Mouse (Mus musculus) gastrocnemius, postnatal 14 days (tissue): ENCODE measurements around the gene Ap3b1. TPM values are rescaled to one million over a fixed set of nuclear protein-coding genes. Genes with fewer than 3 reads are reported as not detected.

Source experiments
- DNase-seq: peaks from one replicate; pipeline ENCODE4 v3.0.0; 2021; ENCODE audit warnings: mixed read lengths
- intact Hi-C: fragments of 180-260 bp; cut with DNase I; formaldehyde crosslinking; loops from one replicate; pipeline ENCODE4 v1.15.1; 2025; ENCODE audit warnings: low total_unique reads
- total RNA-seq, 2 experiments: library from RNA; stranded (reverse); gene quantifications; 2 replicates each; pipeline ENCODE4 v1.2.3; 2021

Ap3b1 gene
- total RNA-seq, 2 experiments from 2014 or later, result 18.6 to 19.3 TPM

DNA sequence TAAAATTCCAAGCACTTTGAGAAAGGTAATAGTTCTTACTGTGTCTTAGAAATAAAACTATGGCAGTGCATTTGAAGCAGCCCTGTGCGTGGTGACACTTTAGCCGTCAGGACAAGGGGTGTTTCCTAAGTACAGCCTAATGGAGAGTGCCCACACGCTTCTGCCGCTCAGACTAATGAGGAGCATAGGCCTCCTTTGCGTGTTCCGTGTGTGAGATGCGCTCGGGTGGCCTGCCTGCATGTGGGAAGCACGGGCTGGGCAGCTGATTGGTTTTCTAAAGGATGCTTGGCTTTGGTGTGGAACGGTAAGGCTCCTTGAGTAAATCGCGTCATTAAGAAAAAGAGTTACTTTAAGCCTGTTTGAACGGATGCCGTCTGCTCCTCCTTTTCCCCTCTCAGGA, 206.4 kb downstream of the Ap3b1 start:
- no peak for DNase-seq
- intact Hi-C loops, result loop anchor here (10.0 kb wide), 1 partner anchor 370 kb away; no protein-coding TSS in a partner anchor

DNA sequence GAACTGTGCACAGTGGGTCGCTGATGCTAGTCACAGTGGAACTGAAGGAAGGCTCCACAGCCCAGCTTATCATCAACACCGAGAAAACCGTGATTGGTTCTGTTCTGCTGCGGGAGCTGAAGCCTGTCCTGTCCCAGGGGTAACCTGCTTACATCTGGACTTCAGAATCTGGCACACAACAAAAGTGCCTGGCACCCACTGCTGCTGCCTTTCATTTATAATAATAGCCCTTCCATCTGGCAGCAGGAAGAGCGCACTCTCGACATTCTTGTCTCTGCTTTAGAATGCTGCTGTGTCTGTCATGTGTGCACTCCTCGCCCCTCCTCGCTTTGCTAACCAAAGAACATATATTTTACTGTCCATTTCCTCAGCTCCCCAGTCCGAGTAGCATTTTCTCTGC, 206.9 kb downstream of the Ap3b1 start:
- no peak for DNase-seq
- intact Hi-C loops, result loop anchor here (10.0 kb wide), 1 partner anchor 369 kb away; no protein-coding TSS in a partner anchor

DNA sequence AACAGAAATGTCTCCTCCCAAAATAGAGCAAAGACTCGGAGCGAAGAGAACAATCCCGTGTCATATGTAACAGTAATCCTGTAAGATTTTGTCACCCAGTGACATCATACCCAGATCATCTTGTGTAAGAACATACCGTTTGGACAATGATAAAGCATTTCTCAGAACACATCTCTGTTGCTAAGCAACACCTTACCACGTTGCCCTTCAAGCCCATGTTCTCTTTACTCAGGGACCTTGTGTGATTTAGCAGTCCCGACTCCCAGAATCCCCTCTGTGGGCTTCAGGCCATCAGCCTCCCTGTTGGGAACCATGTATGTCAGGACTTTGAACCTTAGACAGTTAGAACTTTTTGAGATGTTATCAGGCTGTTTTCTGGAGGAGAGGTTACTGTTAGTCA, 209.0 kb downstream of the Ap3b1 start:
- intact Hi-C loops, result loop anchor here (10.0 kb wide), 1 partner anchor 367 kb away; no protein-coding TSS in a partner anchor
- DNase-seq, result no peak

DNA sequence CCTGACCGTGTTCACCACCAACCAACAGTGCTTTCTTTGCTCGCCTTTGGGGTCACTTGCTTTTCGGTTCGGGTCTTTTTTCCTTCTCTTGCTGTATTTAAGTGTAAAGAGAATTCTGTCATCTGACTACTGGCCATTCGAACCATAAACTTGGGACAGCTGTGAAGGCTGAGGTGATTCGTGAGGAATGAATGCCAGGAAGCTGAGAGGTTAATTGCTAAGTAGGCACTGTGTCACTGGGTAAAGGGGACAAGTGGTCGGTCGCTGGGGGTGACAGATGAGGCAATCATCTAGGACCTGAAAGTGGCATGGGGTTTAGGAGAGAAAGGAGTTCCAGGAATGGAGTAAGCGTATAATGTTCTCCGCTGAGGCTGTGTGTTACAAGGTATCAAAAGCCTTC, 212.2 kb downstream of the Ap3b1 start:
- DNase-seq, result no peak
- intact Hi-C loops, result no loop called here

DNA sequence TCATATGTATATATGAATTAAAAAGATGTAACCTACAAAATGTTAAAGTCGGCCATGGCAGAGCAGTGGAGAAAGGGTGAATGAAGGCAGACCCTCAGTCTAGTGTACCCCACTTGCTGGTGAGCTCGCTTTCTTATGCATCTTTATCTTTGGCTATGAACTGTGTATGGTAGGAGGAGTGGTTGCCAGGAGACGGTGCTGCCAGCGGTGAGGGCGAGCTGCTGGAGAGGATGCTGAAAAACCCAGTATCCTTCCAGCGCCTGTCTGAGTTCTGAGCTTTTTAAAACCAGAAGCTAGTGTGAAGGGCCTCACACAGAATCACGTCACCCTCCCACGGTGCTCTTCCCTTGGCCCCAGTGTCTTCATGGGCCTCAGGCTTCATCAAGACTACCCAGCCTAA, 214.6 kb downstream of the Ap3b1 start:
- no peak for DNase-seq
- intact Hi-C loops, result no loop called here

GRCm38 (mm10) chr13:94573833-94574232, 215.1 kb downstream of the Ap3b1 start:
- intact Hi-C loops, result no loop called here
- no peak for DNase-seq

DNA sequence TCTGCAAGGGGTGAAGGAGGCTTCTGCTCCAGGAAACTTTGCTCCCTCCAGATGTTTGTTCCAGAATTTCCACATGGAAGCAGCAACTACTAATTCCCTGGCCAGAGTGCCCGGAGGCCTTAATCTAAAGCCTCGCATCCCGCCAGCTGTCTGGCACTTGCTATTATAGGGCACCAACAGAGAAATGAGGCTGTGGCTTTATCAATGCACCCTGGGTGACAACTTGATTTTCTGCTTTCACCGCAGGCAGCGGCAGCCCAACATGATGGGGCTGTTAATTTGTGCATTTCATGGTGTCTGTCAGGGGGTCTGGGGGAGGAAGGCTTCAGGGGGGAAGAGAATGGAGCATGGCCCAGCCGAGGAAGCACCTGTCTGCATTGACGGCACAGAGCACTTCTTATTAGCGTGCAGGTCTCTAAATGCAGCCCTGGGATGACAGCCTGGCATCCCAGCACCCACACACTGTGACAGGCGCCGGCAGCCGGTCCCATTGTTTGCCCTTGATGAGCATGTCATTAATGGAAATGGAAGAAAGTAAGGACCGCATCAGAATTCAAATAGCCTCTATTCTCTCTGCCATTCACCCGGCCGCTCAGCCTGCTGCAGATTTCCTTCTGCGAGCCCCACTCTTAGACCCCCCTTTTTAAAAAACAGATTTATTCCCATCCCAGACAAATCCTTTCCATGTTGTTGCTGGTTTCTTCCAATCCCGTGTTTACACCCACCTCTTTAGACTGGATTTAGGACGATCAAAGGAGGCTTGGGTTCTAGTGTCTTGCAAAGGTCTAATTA, 217.0 kb downstream of the Ap3b1 start:
- no peak for DNase-seq

DNA sequence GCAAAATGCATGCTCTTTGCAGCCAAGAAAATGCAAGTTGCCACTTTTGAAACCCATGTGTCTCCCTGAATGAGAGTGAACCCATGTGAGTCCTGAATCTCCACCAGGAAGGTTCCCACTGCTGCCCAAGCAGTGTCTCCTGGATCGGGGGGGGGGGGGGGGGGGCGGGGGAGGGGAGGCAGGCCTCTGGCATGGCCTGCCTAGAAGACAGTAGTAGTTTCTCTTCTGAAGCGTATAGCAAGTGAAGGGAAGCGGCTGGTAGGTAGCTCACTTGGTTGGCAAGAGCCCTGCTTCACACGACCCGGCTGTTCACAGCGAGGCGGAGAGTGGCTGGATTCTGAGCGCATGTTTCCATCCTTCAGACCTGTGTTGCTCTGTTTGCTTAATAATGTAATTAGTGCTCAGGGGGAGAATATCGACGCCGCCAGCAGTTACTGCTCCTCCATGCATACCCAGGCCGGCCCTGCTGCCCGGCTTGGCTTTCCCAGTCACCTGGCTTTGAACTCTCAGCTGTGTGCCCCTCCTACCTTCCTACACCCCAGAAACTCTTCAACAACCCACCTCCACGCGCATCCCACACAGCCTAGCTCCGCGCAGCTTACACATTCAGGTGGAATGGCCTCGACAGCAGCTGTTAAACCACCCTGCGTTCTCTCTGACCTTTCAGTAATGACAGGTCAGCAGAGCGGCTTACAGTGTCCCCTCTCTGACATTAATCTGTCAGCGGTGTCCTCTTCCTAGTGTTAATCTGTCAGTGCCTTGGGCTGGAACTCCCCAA, 217.8 kb downstream of the Ap3b1 start:
- no peak for DNase-seq
- intact Hi-C loops, result no loop called here

More for the DNA sequence above, 217.0 kb downstream of the Ap3b1 start:
- intact Hi-C loops, result no loop called here

DNA sequence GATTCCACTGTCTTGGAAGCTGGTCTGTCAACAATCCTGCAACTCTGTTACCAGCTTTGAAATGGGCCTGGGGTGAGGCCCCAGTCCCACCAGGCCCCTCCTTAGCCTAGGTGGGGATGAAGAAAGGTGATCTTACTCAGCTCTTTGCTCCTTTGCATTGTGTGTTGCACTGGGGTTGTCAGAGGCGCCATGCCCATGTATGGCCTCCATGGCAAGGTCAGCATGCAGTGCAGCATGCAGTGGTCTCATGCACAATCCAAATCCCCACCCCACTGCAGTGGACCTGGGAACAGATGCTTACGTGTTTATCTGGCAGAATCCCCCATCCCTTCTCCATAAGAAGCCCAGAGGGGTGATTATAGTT, 218.4 kb downstream of the Ap3b1 start:
- intact Hi-C loops, result no loop called here
- DNase-seq, result no peak

DNA sequence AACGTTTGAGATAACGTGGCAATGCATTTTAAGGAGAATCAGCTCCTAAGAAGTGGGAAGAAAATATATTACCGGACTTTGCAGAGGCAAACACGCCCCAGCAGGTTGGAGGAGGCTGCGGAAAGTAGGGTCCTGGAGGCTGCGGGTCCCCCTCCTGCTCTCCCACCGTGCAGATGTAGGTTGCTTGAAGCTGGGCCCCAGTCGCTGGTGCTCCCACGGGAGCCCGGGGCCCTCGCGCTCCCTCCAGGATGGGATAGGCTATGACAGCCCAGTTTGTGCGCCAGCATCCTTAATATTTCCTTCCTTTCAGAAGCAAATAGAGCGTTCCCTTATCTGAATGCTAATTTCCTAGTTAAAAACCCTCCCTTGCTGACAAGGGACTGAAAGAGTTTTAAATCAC, 236.5 kb downstream of the Ap3b1 start:
- intact Hi-C loops, result no loop called here

DNA sequence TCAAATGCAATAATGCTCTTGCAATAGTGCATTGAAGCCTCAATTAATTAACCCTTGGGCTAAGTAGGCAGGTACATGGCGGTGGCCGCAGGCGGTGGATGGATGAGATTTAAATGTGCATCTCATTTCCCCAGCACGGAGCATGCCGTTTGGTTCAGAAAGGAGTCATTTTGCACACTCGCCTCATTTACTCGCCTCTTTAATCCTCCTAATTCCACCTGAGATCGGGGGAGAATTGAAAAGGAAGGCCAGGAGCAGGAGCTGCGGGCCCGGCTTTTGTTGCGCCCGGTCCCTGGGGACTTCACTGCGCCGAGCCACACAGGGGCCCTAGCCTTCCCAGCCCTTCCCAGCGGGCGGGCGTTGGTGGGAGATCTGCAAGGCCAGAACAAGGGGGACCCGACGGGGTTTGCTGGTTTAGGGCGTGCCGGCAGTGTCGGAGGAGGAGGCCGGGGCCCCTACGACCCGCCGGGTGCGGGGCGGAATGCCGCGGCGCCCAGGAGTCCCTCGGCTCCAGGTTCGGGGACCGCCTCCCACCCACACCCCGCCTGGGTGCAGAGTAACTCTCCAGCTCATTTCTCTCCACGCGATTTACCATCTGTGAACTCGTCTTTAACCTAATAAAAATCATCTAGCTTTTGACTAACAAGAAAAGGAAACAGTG, 237.1 kb downstream of the Ap3b1 start:
- DNase-seq, result no peak
- intact Hi-C loops, result no loop called here

More for the DNA sequence above, 236.5 kb downstream of the Ap3b1 start:
- DNase-seq, result no peak

DNA sequence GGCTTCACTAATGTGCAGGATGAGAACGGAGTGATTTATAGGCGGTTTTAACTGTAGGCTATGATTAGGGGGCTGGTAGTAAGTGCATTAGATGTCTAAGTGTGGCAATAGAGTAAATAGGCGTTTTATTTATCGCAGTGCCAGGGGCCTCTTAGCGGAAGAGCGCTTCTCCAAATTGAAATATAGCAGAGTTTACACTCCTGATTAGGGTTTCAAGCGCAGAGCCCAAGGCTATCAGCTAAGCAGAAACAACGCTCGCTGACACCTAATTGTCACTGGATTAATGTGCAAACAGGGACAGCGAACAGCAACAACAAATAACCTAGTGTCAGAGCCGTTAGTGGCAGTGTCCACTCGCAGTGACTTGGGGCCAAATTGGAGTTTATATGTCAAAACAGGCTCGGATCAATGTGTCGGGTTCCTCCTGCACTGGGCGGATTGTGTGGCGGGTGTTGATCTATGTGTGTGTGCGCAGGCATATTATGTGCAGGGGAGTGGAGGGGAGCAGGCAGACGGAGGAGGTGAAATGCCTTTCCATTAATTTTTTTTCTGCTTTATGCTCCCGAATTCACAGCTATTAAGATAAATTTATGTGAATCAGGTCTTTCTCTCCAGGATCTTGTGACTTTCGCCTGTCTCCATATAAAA, 237.8 kb downstream of the Ap3b1 start:
- intact Hi-C loops, result no loop called here
- DNase-seq, result no peak

GRCm38 (mm10) chr13:94599718-94600117, 241.0 kb downstream of the Ap3b1 start:
- intact Hi-C loops, result no loop called here
- no peak for DNase-seq

- intact Hi-C loops, result no loop called here
- no peak for DNase-seq
Observed at GRCm38 (mm10) chr13:94607035-94607860, 248.5 kb downstream of the Ap3b1 start.

DNA sequence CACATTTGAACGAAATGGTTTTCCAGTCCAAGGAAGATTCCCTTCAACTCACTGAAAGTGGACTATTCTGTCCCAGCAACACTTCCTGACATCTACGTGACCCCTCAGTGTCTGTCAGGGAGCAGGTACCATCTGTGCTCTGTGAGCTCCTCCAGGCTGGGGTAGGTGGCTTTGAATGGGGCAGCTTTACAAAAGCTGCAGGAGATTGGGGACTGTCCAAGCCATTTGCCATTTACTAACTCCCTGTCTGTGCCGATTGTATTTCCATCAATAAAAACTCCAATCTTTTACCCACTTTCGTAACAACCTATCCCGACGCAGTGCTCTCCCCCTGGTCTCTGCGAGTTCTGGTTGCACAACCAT, 249.1 kb downstream of the Ap3b1 start:
- DNase-seq, result no peak
- intact Hi-C loops, result no loop called here

DNA sequence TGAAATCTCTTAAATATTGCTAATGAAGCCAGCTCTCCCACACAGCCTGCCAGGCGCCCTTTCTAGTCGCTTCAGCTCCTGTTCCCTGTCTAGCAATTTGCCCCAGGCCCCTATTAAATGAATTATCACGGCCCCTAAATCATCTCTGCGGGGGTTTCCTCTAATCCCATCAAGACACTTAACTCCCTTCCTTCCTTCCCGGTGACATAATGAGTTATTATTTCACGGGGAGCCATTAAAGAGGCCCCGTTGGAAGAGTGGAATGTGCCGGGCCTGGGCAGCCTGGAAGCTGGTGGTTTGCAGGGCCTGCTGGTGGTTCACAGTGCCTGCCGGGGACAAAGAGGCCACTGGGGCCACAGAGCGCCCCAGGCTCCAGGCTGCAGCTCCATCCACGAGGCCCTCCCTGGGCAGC, 249.7 kb downstream of the Ap3b1 start:
- DNase-seq, result no peak
- intact Hi-C loops, result no loop called here

DNA sequence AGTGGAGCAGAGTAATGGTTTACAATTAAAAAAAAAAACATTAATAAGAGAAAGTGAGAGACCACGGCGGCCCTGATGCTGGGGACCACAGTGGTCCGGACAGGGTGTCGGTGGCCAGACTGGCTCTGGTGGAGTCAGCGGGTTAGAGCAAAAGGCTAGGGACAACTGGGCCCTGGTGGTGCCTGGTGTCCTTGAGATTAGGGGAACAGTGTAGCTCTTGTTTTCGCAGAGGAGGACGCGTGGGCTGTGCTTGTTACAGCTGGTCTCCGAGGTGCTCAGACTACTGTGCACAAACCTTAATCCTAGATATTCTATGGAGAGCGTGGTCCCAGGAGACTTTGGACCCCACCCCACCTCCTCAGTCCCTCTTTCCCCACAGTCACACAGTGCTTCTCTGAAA, 250.2 kb downstream of the Ap3b1 start:
- intact Hi-C loops, result no loop called here
- DNase-seq, result no peak
